Mouse (Mus musculus): ENCODE measurements around the gene Ogt. TPM values are rescaled to one million over a fixed set of nuclear protein-coding genes. Genes with fewer than 3 reads are reported as not detected.
A peak's percentile ranks its signal among the peaks of the same experiment; 100 is the strongest.

The Ogt gene
- 85.4 and 90.5 TPM in 2 replicates for polyA plus RNA-seq (2015; fragmentation: Nextera tagmentation; extraction: Ambion mirVana)

GRCm38 (mm10) chrX:101639741-101640166 is at the start of gene Ogt:
Gene Ogt (plus strand): TSS chrX:101640060.
- WGBS = 7% methylated on average over 24 of the region's 24 CpGs
- Histone ChIP-seq H3K9me3 (no peaks in the 10 kb centered on the region), H3K4me2 (peak within 1 kb of the TSS; percentile 74), H3K9ac (peak within 1 kb of the TSS; percentile 87), H3K4me1 (peaks cover 5% of the 10 kb centered on the region), H3K4me3 (peak within 1 kb of the TSS; percentile 71), H3K36me3 (peaks cover 6% of the 10 kb centered on the region), H3K27ac (replicated peaks) (peak within 1 kb of the TSS; percentile 85), H3K27me3 (replicated peaks) (peaks cover 54% of the 10 kb centered on the region)
- ATAC-seq (ENCODE audit: extremely low read depth, insufficient number of reproducible peaks, low FRiP score, low TSS enrichment) = peak; percentile 68; the same call in 1 of the 2 replicates

GRCm38 (mm10) chrX:101616183-101616582 is 23.7 kb upstream of the Ogt start:
- ATAC-seq (ENCODE audit: extremely low read depth, insufficient number of reproducible peaks, low FRiP score, low TSS enrichment) = no peak
- no peaks in the 10 kb centered on the region for H3K36me3 ChIP-seq
- H3K4me1 ChIP-seq = no peaks in the 10 kb centered on the region
- H3K27me3 ChIP-seq (replicated peaks) = peaks cover 71% of the 10 kb centered on the region
- H3K27ac ChIP-seq (replicated peaks) = no peak overlapping the region
- 78% methylated on average over 3 of the region's 3 CpGs for WGBS
- no peaks in the 10 kb centered on the region for H3K9me3 ChIP-seq
- no peak overlapping the region for H3K9ac ChIP-seq
- no peak overlapping the region for H3K4me2 ChIP-seq
- H3K4me3 ChIP-seq = no peak overlapping the region

DNA sequence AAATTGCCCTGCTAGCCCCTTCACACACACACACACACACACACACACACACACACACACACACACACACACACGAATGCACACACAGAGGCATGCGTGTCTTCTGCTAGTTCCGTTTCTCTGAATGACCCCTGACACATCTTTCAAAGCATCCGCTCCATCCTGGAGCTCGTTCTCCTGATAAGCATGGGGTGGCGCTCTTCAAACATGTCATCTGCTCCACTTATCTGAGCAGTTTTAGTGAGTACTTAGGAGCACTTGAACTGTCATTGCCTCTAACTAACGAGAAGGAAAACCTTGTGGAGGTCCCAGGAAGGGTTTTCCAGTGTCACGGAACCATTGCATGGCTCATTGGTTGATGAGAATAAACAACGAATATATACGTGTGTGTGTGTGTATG is 22.0 kb upstream of the Ogt start:
- no peaks in the 10 kb centered on the region for H3K4me1 ChIP-seq
- no peaks in the 10 kb centered on the region for H3K36me3 ChIP-seq
- no peak overlapping the region for H3K9ac ChIP-seq
- 39% methylated on average over 10 of the region's 10 CpGs for WGBS
- no peak overlapping the region for H3K4me3 ChIP-seq
- peaks cover 69% of the 10 kb centered on the region for H3K27me3 ChIP-seq (replicated peaks)
- H3K27ac ChIP-seq (replicated peaks) = no peak overlapping the region
- no peaks in the 10 kb centered on the region for H3K9me3 ChIP-seq
- H3K4me2 ChIP-seq = no peak overlapping the region
- no peak for ATAC-seq (ENCODE audit: extremely low read depth, insufficient number of reproducible peaks, low FRiP score, low TSS enrichment)

DNA sequence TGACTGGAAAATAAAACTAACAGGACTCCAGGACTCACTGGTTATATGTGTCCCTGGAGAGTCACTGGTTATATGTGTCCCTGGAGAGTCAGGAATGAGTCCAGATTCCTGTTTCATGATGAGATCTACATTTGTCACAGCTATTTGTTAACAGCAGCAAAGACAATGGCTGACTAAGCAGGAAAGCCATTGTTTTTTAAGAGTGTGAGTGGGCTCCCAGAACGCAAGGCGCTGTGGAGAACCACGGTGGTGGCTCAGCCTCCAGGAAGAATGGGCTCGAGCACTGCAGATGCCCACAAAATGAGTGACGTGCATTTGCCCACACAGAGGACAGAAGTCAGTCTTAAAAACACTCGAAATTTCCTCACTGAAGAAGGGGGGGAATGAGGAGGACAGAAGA is 19.5 kb upstream of the Ogt start:
- ATAC-seq (ENCODE audit: extremely low read depth, insufficient number of reproducible peaks, low FRiP score, low TSS enrichment) = no peak
- Histone ChIP-seq H3K27me3 (replicated peaks) (peaks cover 64% of the 10 kb centered on the region), H3K4me2 (no peak overlapping the region), H3K9me3 (no peaks in the 10 kb centered on the region), H3K4me1 (no peaks in the 10 kb centered on the region), H3K4me3 (no peak overlapping the region), H3K9ac (no peak overlapping the region), H3K27ac (replicated peaks) (no peak overlapping the region), H3K36me3 (no peaks in the 10 kb centered on the region)
- WGBS = 55% methylated on average over 6 of the region's 6 CpGs

- Histone ChIP-seq H3K4me2 (no peak overlapping the region), H3K9ac (no peak overlapping the region), H3K36me3 (no peaks in the 10 kb centered on the region), H3K4me1 (no peaks in the 10 kb centered on the region), H3K4me3 (no peak overlapping the region), H3K27ac (replicated peaks) (no peak overlapping the region), H3K9me3 (no peaks in the 10 kb centered on the region), H3K27me3 (replicated peaks) (peaks cover 56% of the 10 kb centered on the region)
- 37% methylated on average over 3 of the region's 3 CpGs for WGBS
- no peak for ATAC-seq (ENCODE audit: extremely low read depth, insufficient number of reproducible peaks, low FRiP score, low TSS enrichment)
Measured at GRCm38 (mm10) chrX:101622539-101622938, 17.3 kb upstream of the Ogt start.

DNA sequence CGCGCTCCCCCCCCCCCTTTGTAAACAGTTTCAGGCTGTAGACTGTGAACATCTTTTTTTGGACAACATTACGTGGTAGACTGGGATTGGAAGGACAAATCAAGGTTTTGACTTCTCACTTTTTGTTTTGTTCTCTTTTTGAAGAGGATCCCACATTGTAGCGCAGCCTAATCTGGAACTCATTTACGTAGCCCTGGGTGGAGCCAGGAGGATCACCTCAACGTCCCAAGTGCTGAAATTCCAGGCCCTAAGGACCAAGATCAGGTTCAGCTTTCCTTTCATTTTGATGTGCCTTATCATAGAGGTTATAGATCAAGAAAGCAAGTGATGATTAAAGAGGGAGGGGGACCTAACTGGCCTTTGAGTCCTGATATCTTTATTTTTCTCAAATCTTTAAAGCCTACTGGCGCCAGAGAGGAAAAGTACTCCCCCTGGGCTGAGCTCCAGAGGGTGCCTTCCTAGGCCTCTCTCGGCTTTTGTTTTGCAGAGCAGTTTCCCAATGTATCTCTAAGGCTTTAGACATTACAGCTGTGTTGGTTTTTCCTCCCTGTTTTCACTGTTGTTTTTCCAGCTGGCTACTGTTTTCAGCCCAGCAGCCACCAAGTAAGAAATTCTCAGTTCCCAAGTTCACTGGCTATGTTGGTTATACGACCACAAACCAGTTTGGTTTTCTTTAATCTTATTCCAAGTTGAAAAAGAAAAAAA is 2.9 kb upstream of the Ogt start:
- Histone ChIP-seq H3K4me3 (no peak overlapping the region), H3K27ac (replicated peaks) (no peak overlapping the region), H3K36me3 (no peaks in the 10 kb centered on the region), H3K27me3 (replicated peaks) (peaks cover 52% of the 10 kb centered on the region), H3K4me1 (no peaks in the 10 kb centered on the region), H3K4me2 (no peak overlapping the region), H3K9ac (no peak overlapping the region), H3K9me3 (no peaks in the 10 kb centered on the region)
- no peak for ATAC-seq (ENCODE audit: extremely low read depth, insufficient number of reproducible peaks, low FRiP score, low TSS enrichment)
- WGBS = 34% methylated on average over 9 of the region's 9 CpGs

DNA sequence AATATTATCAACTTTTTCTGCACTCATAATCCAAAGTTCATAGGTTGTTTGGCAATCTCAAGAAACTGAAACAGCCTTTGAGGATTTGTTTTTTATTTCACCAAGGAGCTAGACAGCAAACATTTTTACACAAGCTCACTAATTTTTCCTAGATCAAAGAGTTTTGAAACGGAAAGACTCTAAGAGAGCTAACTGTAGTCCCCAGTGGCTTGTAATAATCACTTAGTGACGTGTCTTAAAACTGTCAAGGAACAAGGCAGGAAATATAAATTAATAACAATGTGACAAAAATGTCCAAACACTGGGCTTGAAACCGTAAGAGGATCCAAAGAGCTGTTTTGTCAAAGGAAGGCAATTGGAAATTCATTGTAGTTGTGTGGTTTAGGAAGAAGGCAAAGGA is 1.0 kb upstream of the Ogt start:
- peaks cover 54% of the 10 kb centered on the region for H3K27me3 ChIP-seq (replicated peaks)
- no peak for ATAC-seq (ENCODE audit: extremely low read depth, insufficient number of reproducible peaks, low FRiP score, low TSS enrichment)
- peaks cover 5% of the 10 kb centered on the region for H3K4me1 ChIP-seq
- peak overlapping the region; percentile 71 for H3K4me3 ChIP-seq
- H3K4me2 ChIP-seq = peak overlapping the region; percentile 74
- H3K9ac ChIP-seq = peak overlapping the region; percentile 69; the same call in 1 of the 2 replicates
- H3K27ac ChIP-seq (replicated peaks) = no peak overlapping the region
- WGBS = 44% methylated on average over 3 of the region's 3 CpGs
- H3K36me3 ChIP-seq = peaks cover 1% of the 10 kb centered on the region
- H3K9me3 ChIP-seq = no peaks in the 10 kb centered on the region

DNA sequence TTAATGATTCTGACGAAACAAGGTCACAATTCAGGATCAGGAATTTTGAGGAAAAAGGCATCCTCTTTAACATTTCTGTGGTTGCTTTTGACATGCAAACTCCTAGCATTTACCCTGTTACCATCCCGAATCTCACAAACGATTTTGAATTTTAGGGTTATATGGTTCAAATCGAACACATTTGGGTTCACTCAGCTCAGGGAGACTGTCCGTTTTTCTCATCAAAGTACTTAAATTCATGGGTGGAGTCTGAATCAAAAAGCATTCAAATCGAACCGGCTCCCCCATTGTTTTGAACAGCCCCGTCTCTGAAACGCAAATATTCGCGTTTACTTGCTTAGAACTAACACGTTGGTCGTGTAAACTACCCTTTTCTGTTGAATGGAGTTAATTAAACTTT is 554 bp upstream of the Ogt start:
- H3K4me2 ChIP-seq = peak overlapping the region; percentile 74
- ATAC-seq (ENCODE audit: extremely low read depth, insufficient number of reproducible peaks, low FRiP score, low TSS enrichment) = no peak
- peaks cover 4% of the 10 kb centered on the region for H3K36me3 ChIP-seq
- no peaks in the 10 kb centered on the region for H3K9me3 ChIP-seq
- H3K27ac ChIP-seq (replicated peaks) = peak overlapping the region; percentile 50; the same call in 1 of the 2 replicates
- peak overlapping the region; percentile 71 for H3K4me3 ChIP-seq
- 15% methylated on average over 13 of the region's 13 CpGs for WGBS
- peaks cover 54% of the 10 kb centered on the region for H3K27me3 ChIP-seq (replicated peaks)
- peak overlapping the region; percentile 69 for H3K9ac ChIP-seq
- peaks cover 5% of the 10 kb centered on the region for H3K4me1 ChIP-seq

- H3K4me1 ChIP-seq = peaks cover 7% of the 10 kb centered on the region
- peak; percentile 62 for ATAC-seq (ENCODE audit: extremely low read depth, insufficient number of reproducible peaks, low FRiP score, low TSS enrichment)
- H3K36me3 ChIP-seq = peaks cover 11% of the 10 kb centered on the region
- peak overlapping the region; percentile 87 for H3K9ac ChIP-seq
- peak overlapping the region; percentile 85 for H3K27ac ChIP-seq (replicated peaks)
- peaks cover 50% of the 10 kb centered on the region for H3K27me3 ChIP-seq (replicated peaks)
- H3K4me3 ChIP-seq = peak overlapping the region; percentile 71
- WGBS = 11% methylated on average over 45 of the region's 45 CpGs
- H3K4me2 ChIP-seq = peak overlapping the region; percentile 74
- no peaks in the 10 kb centered on the region for H3K9me3 ChIP-seq
Measured at GRCm38 (mm10) chrX:101640194-101641160, 617 bp downstream of the Ogt start.

- 15% methylated on average over 6 of the region's 6 CpGs for WGBS
- peak overlapping the region; percentile 87 for H3K9ac ChIP-seq
- no peak for ATAC-seq (ENCODE audit: extremely low read depth, insufficient number of reproducible peaks, low FRiP score, low TSS enrichment)
Measured at GRCm38 (mm10) chrX:101641161-101641530, 1.3 kb downstream of the Ogt start.

DNA sequence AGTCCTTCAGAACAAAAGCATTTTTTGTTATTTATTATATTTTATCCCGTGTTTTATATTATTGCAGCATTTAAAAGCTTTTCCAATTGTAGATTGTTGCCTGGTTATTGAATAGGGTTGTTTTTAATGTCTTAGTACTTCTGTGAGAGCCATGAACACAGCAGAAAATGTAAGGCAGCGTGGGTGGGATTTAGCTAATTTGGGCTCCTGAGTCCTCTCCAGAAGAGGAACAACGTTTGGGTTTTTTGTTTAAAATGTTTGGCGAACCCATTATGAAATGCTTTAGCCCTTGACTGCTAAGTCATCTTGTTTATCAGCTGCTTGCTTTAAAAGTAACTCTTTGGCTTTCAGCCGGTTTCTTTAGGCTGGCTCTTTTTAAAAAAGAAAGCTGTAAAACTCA is 2.2 kb downstream of the Ogt start:
- 20% methylated on average over 5 of the region's 5 CpGs for WGBS
- Histone ChIP-seq H3K4me2 (peak overlapping the region; percentile 74), H3K27ac (replicated peaks) (no peak overlapping the region), H3K27me3 (replicated peaks) (peaks cover 37% of the 10 kb centered on the region), H3K9ac (peak overlapping the region; percentile 87), H3K36me3 (peaks cover 15% of the 10 kb centered on the region), H3K4me3 (peak overlapping the region; percentile 71), H3K9me3 (no peaks in the 10 kb centered on the region), H3K4me1 (peaks cover 10% of the 10 kb centered on the region)
- no peak for ATAC-seq (ENCODE audit: extremely low read depth, insufficient number of reproducible peaks, low FRiP score, low TSS enrichment)

More at GRCm38 (mm10) chrX:101641161-101641530, 1.3 kb downstream of the Ogt start:
- Histone ChIP-seq H3K9me3 (no peaks in the 10 kb centered on the region), H3K4me3 (peak overlapping the region; percentile 71), H3K27me3 (replicated peaks) (peaks cover 46% of the 10 kb centered on the region), H3K27ac (replicated peaks) (peak overlapping the region; percentile 85), H3K4me1 (peaks cover 9% of the 10 kb centered on the region), H3K36me3 (peaks cover 12% of the 10 kb centered on the region), H3K4me2 (peak overlapping the region; percentile 74)

All from heart, embryonic 13.5 days (tissue).